Mouse (Mus musculus) intestine, embryonic 15.5 days (tissue): ENCODE data around the gene Mcts1. TPM values are rescaled to one million over a fixed set of nuclear protein-coding genes. Genes with fewer than 3 reads are reported as not detected.

Source experiments
- polyA plus RNA-seq: library from polyadenylated mRNA; unstranded; fragments of >200 nt; fragmentation: Nextera tagmentation; extraction: Ambion mirVana; gene quantifications from 2 replicates; pipeline ENCODE4 v1.2.1, GENCODE M21; 2015

The Mcts1 gene
- polyA plus RNA-seq, 1 experiment from 2014 or later = 104 TPM

Other genes starting within 250 kb of the Mcts1 start
- gene Lamp2, start 144.1 kb upstream of the Mcts1 start, polyA plus RNA-seq = 149 and 158 TPM in 2 replicates
- 24.7 and 29.3 TPM in 2 replicates for gene Cul4b, start 24.4 kb upstream of the Mcts1 start, polyA plus RNA-seq
- gene C1galt1c1, start 34.5 kb downstream of the Mcts1 start, polyA plus RNA-seq = 57.8 and 60.9 TPM in 2 replicates
- 0.18 and 0.37 TPM in 2 replicates for gene 6030498E09Rik, start 172.1 kb downstream of the Mcts1 start, polyA plus RNA-seq